Mouse (Mus musculus): Measurements from ENCODE around the gene Gm10197. TPM values are rescaled to one million over a fixed set of nuclear protein-coding genes. Genes with fewer than 3 reads are reported as not detected.
A peak's percentile ranks its signal among the peaks of the same experiment; 100 is the strongest.

Gene Gm10197
- total and polyA plus RNA-seq, 2 experiments from 2014 or later = not detected

GRCm38 (mm10) chr19:53322438-53323048 is 49.0 kb downstream of the Gm10197 start:
- DNase-seq (ENCODE audit: low spot score) = no peak
- H3K36me3 ChIP-seq (replicated peaks; ENCODE audit: control insufficient read depth, insufficient read depth, low read length) = no peaks in the 10 kb centered on the region
- WGBS = 91% methylated on average over 12 of the region's 12 CpGs
- peaks cover 31% of the 10 kb centered on the region for H3K4me1 ChIP-seq (ENCODE audit: control insufficient read depth, insufficient read depth)
- H3K27ac ChIP-seq (ENCODE audit: low read depth) = no peak overlapping the region
- H3K9ac ChIP-seq (replicated peaks; ENCODE audit: low read depth, low read length) = no peak overlapping the region
- no peaks in the 10 kb centered on the region for H3K27me3 ChIP-seq (ENCODE audit: control insufficient read depth, insufficient read depth, low read length)
- H3K4me2 ChIP-seq (ENCODE audit: low read depth, low read length) = no peak overlapping the region
- H3K9me3 ChIP-seq (replicated peaks; ENCODE audit: control insufficient read depth, low read length) = no peaks in the 10 kb centered on the region
- no peak for ATAC-seq (ENCODE audit: insufficient read depth, low read depth)
- no peak overlapping the region for H3K4me3 ChIP-seq (ENCODE audit: low read depth, low read length)
- TF ChIP-seq CTCF (IDR thresholded peaks at IDR 0.05; ENCODE audit: low read depth) (peak; percentile 10), EP300 (IDR thresholded peaks at IDR 0.05; ENCODE audit: low read depth) (no peak)

Other genes with a start within 250 kb of the Gm10197 start
- 62.1 and 78.8 TPM in 2 replicates for gene Add3, start 231.3 kb downstream of the Gm10197 start, total RNA-seq (2014; rRNA removed; ENCODE audit: low replicate concordance)
- 81.2 and 82.9 TPM in 2 replicates for gene Add3, start 231.3 kb downstream of the Gm10197 start, polyA plus RNA-seq (2015; fragmentation: Nextera tagmentation; extraction: Ambion mirVana)
- gene Mxi1, start 61.2 kb downstream of the Gm10197 start, total RNA-seq (2014; rRNA removed; ENCODE audit: low replicate concordance) = 32.1 and 44.3 TPM in 2 replicates
- gene Mxi1, start 61.2 kb downstream of the Gm10197 start, polyA plus RNA-seq (2015; fragmentation: Nextera tagmentation; extraction: Ambion mirVana) = 31.2 and 34.8 TPM in 2 replicates
- gene Smndc1, start 18.8 kb upstream of the Gm10197 start, total RNA-seq (2014; rRNA removed; ENCODE audit: low replicate concordance) = 6.8 and 9.0 TPM in 2 replicates
- gene Smndc1, start 18.8 kb upstream of the Gm10197 start, polyA plus RNA-seq (2015; fragmentation: Nextera tagmentation; extraction: Ambion mirVana) = 25.0 and 32.0 TPM in 2 replicates
- 15.9 and 20.8 TPM in 2 replicates for gene Dusp5, start 157.3 kb upstream of the Gm10197 start, total RNA-seq (2014; rRNA removed; ENCODE audit: low replicate concordance)
- gene Dusp5, start 157.3 kb upstream of the Gm10197 start, polyA plus RNA-seq (2015; fragmentation: Nextera tagmentation; extraction: Ambion mirVana) = 8.0 and 9.6 TPM in 2 replicates
- 120 and 143 TPM in 2 replicates for gene Nutf2-ps1, start 217.3 kb upstream of the Gm10197 start, total RNA-seq (2014; rRNA removed; ENCODE audit: low replicate concordance)
- 209 and 216 TPM in 2 replicates for gene Nutf2-ps1, start 217.3 kb upstream of the Gm10197 start, polyA plus RNA-seq (2015; fragmentation: Nextera tagmentation; extraction: Ambion mirVana)
- 8.3 and 19.5 TPM in 2 replicates for gene Smc3, start 228.6 kb upstream of the Gm10197 start, total RNA-seq (2014; rRNA removed; ENCODE audit: low replicate concordance)
- 24.1 and 25.3 TPM in 2 replicates for gene Smc3, start 228.6 kb upstream of the Gm10197 start, polyA plus RNA-seq (2015; fragmentation: Nextera tagmentation; extraction: Ambion mirVana)